Mouse (Mus musculus): ENCODE results near the gene A530084C06Rik.

Gene A530084C06Rik
- long read RNA-seq, experiment 1, result 0 reads
- long read RNA-seq, experiment 2, result 0 reads

GRCm38 (mm10) chr13:31558521-31559418 lies at the start of gene A530084C06Rik:
Gene A530084C06Rik (minus strand): TSS chr13:31559333.
- intact Hi-C loops (cut with DNase I), result loop anchor here (5.0 kb wide), 1 partner anchor 206 kb away; no protein-coding TSS in a partner anchor

GRCm38 (mm10) chr13:31603964-31604363 lies 44.8 kb upstream of the A530084C06Rik start:
- intact Hi-C loops (cut with DNase I), result no loop called here

- intact Hi-C loops (cut with DNase I), result no loop called here
These were observed 40.4 kb upstream of the A530084C06Rik start for GRCm38 (mm10) chr13:31599576-31599975.

GRCm38 (mm10) chr13:31587341-31587740 lies 28.2 kb upstream of the A530084C06Rik start:
- intact Hi-C loops (cut with DNase I), result no loop called here

- intact Hi-C loops (cut with DNase I), result no loop called here
These were observed 20.7 kb upstream of the A530084C06Rik start for GRCm38 (mm10) chr13:31579866-31580265.

- intact Hi-C loops (cut with DNase I), result no loop called here
These were observed 19.3 kb upstream of the A530084C06Rik start for GRCm38 (mm10) chr13:31578389-31578788.

- intact Hi-C loops (cut with DNase I), result no loop called here
These were observed 18.4 kb upstream of the A530084C06Rik start for GRCm38 (mm10) chr13:31577576-31577975.

- intact Hi-C loops (cut with DNase I), result no loop called here
These were observed 17.6 kb upstream of the A530084C06Rik start for GRCm38 (mm10) chr13:31576696-31577095.

GRCm38 (mm10) chr13:31574627-31575026 lies 15.5 kb upstream of the A530084C06Rik start:
- intact Hi-C loops (cut with DNase I), result no loop called here

GRCm38 (mm10) chr13:31572806-31573508 lies 13.8 kb upstream of the A530084C06Rik start:
- intact Hi-C loops (cut with DNase I), result no loop called here

GRCm38 (mm10) chr13:31567617-31568294 lies 8.6 kb upstream of the A530084C06Rik start:
- intact Hi-C loops (cut with DNase I), result no loop called here

GRCm38 (mm10) chr13:31567099-31567498 lies 8.0 kb upstream of the A530084C06Rik start:
- intact Hi-C loops (cut with DNase I), result no loop called here

GRCm38 (mm10) chr13:31564394-31564793 lies 5.3 kb upstream of the A530084C06Rik start:
- intact Hi-C loops (cut with DNase I), result loop anchor here (5.0 kb wide), 1 partner anchor 53 kb away; no protein-coding TSS in a partner anchor

GRCm38 (mm10) chr13:31559419-31560144 lies 449 bp upstream of the A530084C06Rik start:
- intact Hi-C loops (cut with DNase I), result loop anchor here (5.0 kb wide), 2 partner anchors 58 to 207 kb away; no protein-coding TSS in a partner anchor

GRCm38 (mm10) chr13:31557768-31558520 lies 1.2 kb downstream of the A530084C06Rik start:
- intact Hi-C loops (cut with DNase I), result loop anchor here (5.0 kb wide), 1 partner anchor 206 kb away; no protein-coding TSS in a partner anchor

GRCm38 (mm10) chr13:31556964-31557767 lies 2.0 kb downstream of the A530084C06Rik start:
- intact Hi-C loops (cut with DNase I), result loop anchor here (5.0 kb wide), 1 partner anchor 205 kb away; no protein-coding TSS in a partner anchor

- intact Hi-C loops (cut with DNase I), result loop anchor here (5.0 kb wide), 1 partner anchor 204 kb away; no protein-coding TSS in a partner anchor
These were observed 3.3 kb downstream of the A530084C06Rik start, which contains the start of gene Foxq1 for GRCm38 (mm10) chr13:31555834-31556233. Gene Foxq1 (plus strand): TSS chr13:31556134.

- intact Hi-C loops (cut with DNase I), result no loop called here
These were observed 11.5 kb downstream of the A530084C06Rik start for GRCm38 (mm10) chr13:31547610-31548009.

GRCm38 (mm10) chr13:31547204-31547603 lies 11.9 kb downstream of the A530084C06Rik start:
- intact Hi-C loops (cut with DNase I), result no loop called here

All from adrenal gland (tissue).